Mouse (Mus musculus): Measurements from ENCODE around the gene Dner. TPM values are rescaled to one million over a fixed set of nuclear protein-coding genes. Genes with fewer than 3 reads are reported as not detected.

The Dner gene
- total and polyA plus RNA-seq, 2 experiments = not detected

DNA sequence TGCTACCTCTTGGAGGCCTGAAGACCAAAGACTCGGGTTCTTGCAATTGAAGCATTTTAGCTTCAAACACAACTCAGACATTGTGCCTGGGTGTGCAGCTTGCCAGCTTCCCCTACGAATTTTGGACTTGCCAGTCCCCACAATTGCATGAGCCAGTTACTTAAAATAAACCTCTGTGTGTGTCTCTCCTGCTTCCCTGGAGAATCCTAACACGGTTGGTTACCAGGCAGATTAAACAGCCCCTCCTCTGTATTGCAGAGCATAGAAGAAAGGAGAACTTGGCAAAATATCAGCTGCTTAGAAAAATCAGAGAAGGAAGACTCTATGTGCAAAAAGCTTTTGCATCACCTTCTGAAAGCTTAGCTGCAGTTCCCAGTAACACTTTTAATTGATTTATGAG, 252.4 kb downstream of the Dner start:
- Histone ChIP-seq H3K4me1 (ENCODE audit: control insufficient read depth, insufficient read depth, low read length) (no peaks in the 10 kb centered on the region), H3K27ac (replicated peaks; ENCODE audit: insufficient read depth, low read depth, low read length) (no peak overlapping the region), H3K27me3 (ENCODE audit: control insufficient read depth, insufficient read depth, low read length) (no peaks in the 10 kb centered on the region), H3K79me2 (ENCODE audit: control insufficient read depth, insufficient read depth, low read length) (no peaks in the 10 kb centered on the region), H3K4me3 (ENCODE audit: insufficient read depth, low read depth, low read length) (no peak overlapping the region), H3K36me3 (ENCODE audit: control insufficient read depth, insufficient read depth, low read length) (no peaks in the 10 kb centered on the region), H3K9ac (ENCODE audit: low read depth, low read length) (no peak overlapping the region)
- TF ChIP-seq CTCF (IDR thresholded peaks at IDR 0.05; ENCODE audit: low read depth, low read length) (no peak), POLR2A (IDR thresholded peaks at IDR 0.05; ENCODE audit: extremely low read depth, insufficient read depth, low read length) (no peak)
- 69% methylated on average over 3 of the region's 3 CpGs for WGBS
- DNase-seq (ENCODE audit: extremely low read depth, low read depth, low spot score) = no peak

DNA sequence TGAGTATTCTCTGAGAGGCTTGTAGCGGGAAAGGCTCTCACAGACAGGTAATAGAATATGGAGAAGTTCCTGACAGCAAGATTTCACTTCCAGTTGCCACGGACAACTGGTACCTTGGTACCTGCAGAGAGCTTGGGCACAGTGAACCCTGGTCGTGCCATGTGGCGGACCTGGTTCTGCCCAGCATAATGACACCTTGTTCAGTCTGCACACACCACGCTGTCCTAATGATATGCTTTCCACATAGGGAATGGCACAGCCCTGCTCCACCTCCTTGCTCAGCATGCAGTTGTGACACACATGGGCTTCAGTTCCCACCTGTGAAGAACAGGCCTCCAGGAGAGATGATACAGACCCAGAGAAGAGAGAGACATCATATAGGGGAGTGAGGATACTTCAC, 253.0 kb downstream of the Dner start:
- no peak for TF ChIP-seq CTCF (IDR thresholded peaks at IDR 0.05; ENCODE audit: low read depth, low read length)
- TF ChIP-seq POLR2A (IDR thresholded peaks at IDR 0.05; ENCODE audit: extremely low read depth, insufficient read depth, low read length) = no peak
- Histone ChIP-seq H3K4me3 (ENCODE audit: insufficient read depth, low read depth, low read length) (no peak overlapping the region), H3K27ac (replicated peaks; ENCODE audit: insufficient read depth, low read depth, low read length) (no peak overlapping the region), H3K36me3 (ENCODE audit: control insufficient read depth, insufficient read depth, low read length) (no peaks in the 10 kb centered on the region), H3K79me2 (ENCODE audit: control insufficient read depth, insufficient read depth, low read length) (no peaks in the 10 kb centered on the region), H3K9ac (ENCODE audit: low read depth, low read length) (no peak overlapping the region), H3K4me1 (ENCODE audit: control insufficient read depth, insufficient read depth, low read length) (no peaks in the 10 kb centered on the region), H3K27me3 (ENCODE audit: control insufficient read depth, insufficient read depth, low read length) (no peaks in the 10 kb centered on the region)
- WGBS = 94% methylated on average over 5 of the region's 5 CpGs
- no peak for DNase-seq (ENCODE audit: extremely low read depth, low read depth, low spot score)

DNA sequence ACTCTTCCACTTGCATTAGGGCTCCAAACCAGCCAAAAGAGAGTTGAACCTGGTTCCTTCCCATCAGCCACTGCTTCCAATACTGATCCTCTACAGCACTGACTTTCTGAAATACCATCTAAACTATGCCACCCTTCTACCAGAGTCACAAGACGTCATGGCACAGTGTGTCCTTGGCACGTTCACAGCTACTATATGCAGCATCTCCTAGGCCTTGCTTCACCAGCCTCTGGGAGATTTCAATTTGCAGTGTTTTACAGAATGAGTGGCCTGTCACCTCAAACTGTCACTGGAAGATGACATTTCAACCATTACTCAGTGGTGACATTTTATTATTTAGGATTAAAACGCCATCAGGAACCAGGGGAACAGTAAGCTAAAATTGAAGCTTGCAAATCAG, 254.6 kb downstream of the Dner start:
- Histone ChIP-seq H3K27ac (replicated peaks; ENCODE audit: insufficient read depth, low read depth, low read length) (no peak overlapping the region), H3K36me3 (ENCODE audit: control insufficient read depth, insufficient read depth, low read length) (no peaks in the 10 kb centered on the region), H3K79me2 (ENCODE audit: control insufficient read depth, insufficient read depth, low read length) (no peaks in the 10 kb centered on the region), H3K4me1 (ENCODE audit: control insufficient read depth, insufficient read depth, low read length) (no peaks in the 10 kb centered on the region), H3K9ac (ENCODE audit: low read depth, low read length) (no peak overlapping the region), H3K27me3 (ENCODE audit: control insufficient read depth, insufficient read depth, low read length) (no peaks in the 10 kb centered on the region), H3K4me3 (ENCODE audit: insufficient read depth, low read depth, low read length) (no peak overlapping the region)
- 83% methylated on average over 3 of the region's 3 CpGs for WGBS
- DNase-seq (ENCODE audit: extremely low read depth, low read depth, low spot score) = no peak
- TF ChIP-seq POLR2A (IDR thresholded peaks at IDR 0.05; ENCODE audit: extremely low read depth, insufficient read depth, low read length) (no peak), CTCF (IDR thresholded peaks at IDR 0.05; ENCODE audit: low read depth, low read length) (no peak)

GRCm38 (mm10) chr1:84437565-84437964, 258.5 kb downstream of the Dner start:
- no peak for DNase-seq (ENCODE audit: extremely low read depth, low read depth, low spot score)
- Histone ChIP-seq H3K9ac (ENCODE audit: low read depth, low read length) (no peak overlapping the region), H3K4me3 (ENCODE audit: insufficient read depth, low read depth, low read length) (no peak overlapping the region), H3K27ac (replicated peaks; ENCODE audit: insufficient read depth, low read depth, low read length) (no peak overlapping the region), H3K79me2 (ENCODE audit: control insufficient read depth, insufficient read depth, low read length) (no peaks in the 10 kb centered on the region), H3K36me3 (ENCODE audit: control insufficient read depth, insufficient read depth, low read length) (no peaks in the 10 kb centered on the region), H3K4me1 (ENCODE audit: control insufficient read depth, insufficient read depth, low read length) (no peaks in the 10 kb centered on the region), H3K27me3 (ENCODE audit: control insufficient read depth, insufficient read depth, low read length) (no peaks in the 10 kb centered on the region)
- TF ChIP-seq POLR2A (IDR thresholded peaks at IDR 0.05; ENCODE audit: extremely low read depth, insufficient read depth, low read length) = no peak
- TF ChIP-seq CTCF (IDR thresholded peaks at IDR 0.05; ENCODE audit: low read depth, low read length) = no peak

DNA sequence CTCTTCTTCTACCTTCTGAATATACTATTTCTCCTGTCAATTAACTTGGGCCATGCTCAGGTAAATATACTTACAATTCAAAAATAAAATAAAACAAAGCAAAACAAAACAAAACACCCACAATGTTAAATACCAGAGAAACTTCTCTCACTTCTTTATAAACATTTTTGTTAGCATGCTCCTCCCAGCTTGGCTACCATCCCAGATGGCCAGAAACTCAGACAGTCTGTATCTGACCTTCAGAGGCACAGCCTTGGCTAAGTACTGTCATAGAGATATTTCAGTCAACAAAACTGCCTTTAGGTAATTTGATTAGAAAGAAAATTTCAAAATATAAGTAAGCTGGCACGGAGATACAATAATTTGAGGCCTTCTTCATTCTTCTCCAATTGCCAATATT, 259.7 kb downstream of the Dner start:
- Histone ChIP-seq H3K4me1 (ENCODE audit: control insufficient read depth, insufficient read depth, low read length) (no peaks in the 10 kb centered on the region), H3K27ac (replicated peaks; ENCODE audit: insufficient read depth, low read depth, low read length) (no peak overlapping the region), H3K27me3 (ENCODE audit: control insufficient read depth, insufficient read depth, low read length) (no peaks in the 10 kb centered on the region), H3K79me2 (ENCODE audit: control insufficient read depth, insufficient read depth, low read length) (no peaks in the 10 kb centered on the region), H3K9ac (ENCODE audit: low read depth, low read length) (no peak overlapping the region), H3K36me3 (ENCODE audit: control insufficient read depth, insufficient read depth, low read length) (no peaks in the 10 kb centered on the region), H3K4me3 (ENCODE audit: insufficient read depth, low read depth, low read length) (no peak overlapping the region)
- WGBS = 63% methylated on average over 1 of the region's 1 CpGs
- TF ChIP-seq CTCF (IDR thresholded peaks at IDR 0.05; ENCODE audit: low read depth, low read length) = no peak
- no peak for TF ChIP-seq POLR2A (IDR thresholded peaks at IDR 0.05; ENCODE audit: extremely low read depth, insufficient read depth, low read length)
- DNase-seq (ENCODE audit: extremely low read depth, low read depth, low spot score) = no peak

GRCm38 (mm10) chr1:84433291-84433980, 262.6 kb downstream of the Dner start:
- Histone ChIP-seq H3K36me3 (ENCODE audit: control insufficient read depth, insufficient read depth, low read length) (no peaks in the 10 kb centered on the region), H3K79me2 (ENCODE audit: control insufficient read depth, insufficient read depth, low read length) (no peaks in the 10 kb centered on the region), H3K27me3 (ENCODE audit: control insufficient read depth, insufficient read depth, low read length) (no peaks in the 10 kb centered on the region), H3K4me1 (ENCODE audit: control insufficient read depth, insufficient read depth, low read length) (no peaks in the 10 kb centered on the region), H3K9ac (ENCODE audit: low read depth, low read length) (no peak overlapping the region), H3K4me3 (ENCODE audit: insufficient read depth, low read depth, low read length) (no peak overlapping the region), H3K27ac (replicated peaks; ENCODE audit: insufficient read depth, low read depth, low read length) (no peak overlapping the region)
- TF ChIP-seq POLR2A (IDR thresholded peaks at IDR 0.05; ENCODE audit: extremely low read depth, insufficient read depth, low read length) (no peak), CTCF (IDR thresholded peaks at IDR 0.05; ENCODE audit: low read depth, low read length) (no peak)
- peak; percentile 89 for DNase-seq (ENCODE audit: extremely low read depth, low read depth, low spot score)
- 18% methylated on average over 6 of the region's 6 CpGs for WGBS

Measured in liver, adult 2 months (tissue).